Mouse (Mus musculus): ENCODE measurements around the gene BC052040. TPM values are rescaled to one million over a fixed set of nuclear protein-coding genes. Genes with fewer than 3 reads are reported as not detected.

Gene BC052040
- polyA plus RNA-seq (2012; rRNA removed) (5.0 TPM in 2 replicates), polyA plus RNA-seq (2014; fragmentation: Nextera tagmentation; extraction: Ambion mirVana) (7.9 and 9.9 TPM in 2 replicates)

GRCm38 (mm10) chr2:115581241-115581988, at the start of gene BC052040:
BC052040 (plus strand) TSS chr2:115581716.
- Histone ChIP-seq H3K9ac (replicated peaks) (peak within 1 kb of the TSS; percentile 73), H3K36me3 (replicated peaks; ENCODE audit: control insufficient read depth, insufficient read depth, low read depth) (no peaks in the 10 kb centered on the region), H3K9me3 (ENCODE audit: control insufficient read depth, low read length) (no peaks in the 10 kb centered on the region), H3K4me3 (ENCODE audit: insufficient read depth in 1 of 2, low read depth in 2 of 2, low read length in 2 of 2) (peak within 1 kb of the TSS; percentile 62 to 93), H3K27ac (peak within 1 kb of the TSS; percentile 42), H3K27me3 (ENCODE audit: control insufficient read depth, insufficient read depth, low read length) (no peaks in the 10 kb centered on the region), H3K4me2 (ENCODE audit: low read depth) (peak within 1 kb of the TSS; percentile 86), H3K4me1 (replicated peaks; ENCODE audit: control insufficient read depth in 2 of 2, insufficient read depth in 2 of 2, low read length in 1 of 2) (peaks cover 9 to 19% of the 10 kb centered on the region in 2 experiments)
- ATAC-seq (ENCODE audit: insufficient read depth) = peak; percentile 99
- TF ChIP-seq CTCF (IDR thresholded peaks at IDR 0.05; ENCODE audit: low read depth) (peak; percentile 43; the same call in 1 of the 2 replicates), EP300 (IDR thresholded peaks at IDR 0.05; ENCODE audit: low read depth) (no peak)
- DNase-seq (ENCODE audit: low read depth in 3 of 3, low spot score in 3 of 3) = peak; percentile 79 to 85 (median 80)
- WGBS (ENCODE audit: insufficient replicate concordance) = under 1% methylated on average over 41 of the region's 41 CpGs

DNA sequence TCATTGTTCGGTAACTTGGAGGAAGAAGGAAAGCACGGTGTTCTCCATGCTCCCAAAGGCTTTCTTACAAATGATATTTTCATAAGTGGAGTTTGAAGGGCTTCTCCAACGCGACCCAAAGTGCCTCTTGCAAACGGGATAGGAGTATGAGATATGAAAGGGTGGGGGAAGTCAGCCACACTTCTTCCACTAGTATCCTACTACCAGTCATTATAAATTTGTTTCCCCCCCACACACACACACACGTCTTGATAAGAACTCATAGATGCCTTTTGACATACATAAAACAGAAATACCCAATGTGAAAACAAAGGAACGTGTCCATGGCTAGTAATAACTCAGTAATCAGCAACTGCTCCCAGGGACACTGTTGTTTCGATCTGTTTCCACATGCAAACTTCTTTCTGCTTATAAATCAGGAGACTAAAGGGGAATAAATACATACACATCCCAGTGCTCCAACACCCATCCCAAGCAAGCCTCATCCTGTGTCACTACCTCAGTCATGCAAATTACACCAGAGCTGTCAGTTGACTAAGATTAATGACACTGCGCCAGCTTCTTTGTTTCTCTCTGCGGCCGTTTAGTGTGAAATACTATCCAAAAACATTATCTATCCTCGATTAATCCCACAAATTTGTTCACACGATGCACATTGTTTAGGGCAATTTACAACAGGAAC, 43.4 kb upstream of the BC052040 start:
- H3K36me3 ChIP-seq (replicated peaks; ENCODE audit: control insufficient read depth, insufficient read depth, low read depth) = no peaks in the 10 kb centered on the region
- no peak overlapping the region for H3K27ac ChIP-seq
- WGBS (ENCODE audit: insufficient replicate concordance) = 59% methylated on average over 13 of the region's 13 CpGs
- no peak overlapping the region for H3K9ac ChIP-seq (replicated peaks)
- no peaks in the 10 kb centered on the region for H3K27me3 ChIP-seq (ENCODE audit: control insufficient read depth, insufficient read depth, low read length)
- ATAC-seq (ENCODE audit: insufficient read depth) (no peak), DNase-seq (ENCODE audit: low read depth in 3 of 3, low spot score in 3 of 3) (no peak)
- H3K9me3 ChIP-seq (ENCODE audit: control insufficient read depth, low read length) = no peaks in the 10 kb centered on the region
- TF ChIP-seq CTCF (IDR thresholded peaks at IDR 0.05; ENCODE audit: low read depth) (no peak), EP300 (IDR thresholded peaks at IDR 0.05; ENCODE audit: low read depth) (no peak)
- no peak overlapping the region for H3K4me2 ChIP-seq (ENCODE audit: low read depth)
- H3K4me3 ChIP-seq (ENCODE audit: insufficient read depth in 1 of 2, low read depth in 2 of 2, low read length in 2 of 2) = no peak overlapping the region
- peaks cover 0 to 4% of the 10 kb centered on the region in 2 experiments; a peak in 1 of 4 replicates for H3K4me1 ChIP-seq (replicated peaks; ENCODE audit: control insufficient read depth in 2 of 2, insufficient read depth in 2 of 2, low read length in 1 of 2)

DNA sequence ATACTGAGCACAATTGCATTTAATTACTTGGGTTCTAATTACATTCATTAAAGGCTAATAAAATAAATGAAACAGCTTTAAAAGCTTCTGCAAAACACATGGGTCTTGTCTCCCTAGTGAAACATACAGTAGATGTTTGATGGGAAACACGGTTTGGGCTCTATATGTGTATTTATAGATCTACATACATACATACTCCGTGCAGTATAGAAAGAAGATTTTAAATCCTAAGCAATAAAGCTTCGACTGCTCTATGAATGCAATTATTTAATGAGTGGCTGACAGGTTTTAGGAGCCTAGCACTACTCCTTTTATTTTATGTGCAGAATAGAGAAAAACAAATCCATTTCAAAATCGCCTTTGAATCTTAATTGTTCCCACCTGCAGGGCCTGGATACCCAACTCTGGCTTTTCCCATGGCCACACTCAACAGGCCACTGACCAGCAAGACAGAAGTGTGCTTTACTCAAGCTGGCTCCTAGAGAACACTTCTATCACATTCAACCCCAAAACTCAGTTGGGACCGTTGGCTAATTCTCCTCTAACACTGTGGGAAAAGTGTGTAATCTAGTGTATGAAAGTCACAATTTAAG, 42.7 kb upstream of the BC052040 start:
- Histone ChIP-seq H3K4me1 (replicated peaks; ENCODE audit: control insufficient read depth in 2 of 2, insufficient read depth in 2 of 2, low read length in 1 of 2) (peaks cover 0 to 4% of the 10 kb centered on the region in 2 experiments; a peak in 1 of 4 replicates), H3K27me3 (ENCODE audit: control insufficient read depth, insufficient read depth, low read length) (no peaks in the 10 kb centered on the region), H3K4me3 (ENCODE audit: insufficient read depth in 1 of 2, low read depth in 2 of 2, low read length in 2 of 2) (no peak overlapping the region), H3K4me2 (ENCODE audit: low read depth) (no peak overlapping the region), H3K36me3 (replicated peaks; ENCODE audit: control insufficient read depth, insufficient read depth, low read depth) (no peaks in the 10 kb centered on the region), H3K9me3 (ENCODE audit: control insufficient read depth, low read length) (no peaks in the 10 kb centered on the region), H3K9ac (replicated peaks) (no peak overlapping the region), H3K27ac (no peak overlapping the region)
- WGBS (ENCODE audit: insufficient replicate concordance) = 55% methylated on average over 5 of the region's 5 CpGs
- ATAC-seq (ENCODE audit: insufficient read depth) (no peak), DNase-seq (ENCODE audit: low read depth in 3 of 3, low spot score in 3 of 3) (no peak)
- no peak for TF ChIP-seq CTCF (IDR thresholded peaks at IDR 0.05; ENCODE audit: low read depth)
- no peak for TF ChIP-seq EP300 (IDR thresholded peaks at IDR 0.05; ENCODE audit: low read depth)

- no peak for DNase-seq (ENCODE audit: low read depth in 3 of 3, low spot score in 3 of 3)
- TF ChIP-seq CTCF (IDR thresholded peaks at IDR 0.05; ENCODE audit: low read depth) = no peak
- no peak for TF ChIP-seq EP300 (IDR thresholded peaks at IDR 0.05; ENCODE audit: low read depth)
- H3K9ac ChIP-seq (replicated peaks) = no peak overlapping the region
Observed at GRCm38 (mm10) chr2:115539731-115540130, 41.8 kb upstream of the BC052040 start.

More at GRCm38 (mm10) chr2:115539731-115540130, 41.8 kb upstream of the BC052040 start:
- Histone ChIP-seq H3K36me3 (replicated peaks; ENCODE audit: control insufficient read depth, insufficient read depth, low read depth) (no peaks in the 10 kb centered on the region), H3K27ac (no peak overlapping the region), H3K9me3 (ENCODE audit: control insufficient read depth, low read length) (no peaks in the 10 kb centered on the region), H3K4me1 (replicated peaks; ENCODE audit: control insufficient read depth in 2 of 2, insufficient read depth in 2 of 2, low read length in 1 of 2) (peaks cover 0 to 4% of the 10 kb centered on the region in 2 experiments; a peak in 1 of 4 replicates), H3K27me3 (ENCODE audit: control insufficient read depth, insufficient read depth, low read length) (no peaks in the 10 kb centered on the region), H3K4me2 (ENCODE audit: low read depth) (no peak overlapping the region), H3K4me3 (ENCODE audit: insufficient read depth in 1 of 2, low read depth in 2 of 2, low read length in 2 of 2) (no peak overlapping the region)
- WGBS (ENCODE audit: insufficient replicate concordance) = 66% methylated on average over 5 of the region's 5 CpGs
- ATAC-seq (ENCODE audit: insufficient read depth) = no peak
